Mouse (Mus musculus) forebrain, embryonic 13.5 days (tissue): Measurements from ENCODE around the gene Olfr653. TPM values are rescaled to one million over a fixed set of nuclear protein-coding genes. Genes with fewer than 3 reads are reported as not detected.

Experiments used
- polyA plus RNA-seq: library from polyadenylated mRNA; unstranded; fragments of >200 nt; fragmentation: Nextera tagmentation; extraction: Ambion mirVana; gene quantifications from 2 replicates; pipeline ENCODE4 v1.2.1, GENCODE M21; 2015

Olfr653 gene
- polyA plus RNA-seq, 1 experiment from 2014 or later: not detected

Other genes with a start within 250 kb of the Olfr653 start
- not detected in 2 replicates for gene Trim34b, start 247.8 kb upstream of the Olfr653 start, polyA plus RNA-seq
- gene Trim12c, start 224.0 kb upstream of the Olfr653 start, polyA plus RNA-seq: 0.71 and 0.77 TPM in 2 replicates
- not detected in 2 replicates for gene Trim30b, start 207.4 kb upstream of the Olfr653 start, polyA plus RNA-seq
- gene Trim30c, start 176.5 kb upstream of the Olfr653 start, polyA plus RNA-seq: not detected in 2 replicates
- 0.45 and 0.78 TPM in 2 replicates for gene Trim30a, start 112.1 kb upstream of the Olfr653 start, polyA plus RNA-seq
- 0.09 TPM in 1 of 2 replicates, not detected in the other for gene Trim30d, start 69.5 kb upstream of the Olfr653 start, polyA plus RNA-seq
- gene Olfr651, start 27.2 kb upstream of the Olfr653 start, polyA plus RNA-seq: not detected in 2 replicates
- gene Olfr652, start 16.4 kb upstream of the Olfr653 start, polyA plus RNA-seq: 0.03 TPM in 1 of 2 replicates, not detected in the other
- not detected in 2 replicates for gene Olfr654, start 9.7 kb downstream of the Olfr653 start, polyA plus RNA-seq
- gene Olfr655, start 24.5 kb downstream of the Olfr653 start, polyA plus RNA-seq: not detected in 2 replicates
- gene Olfr656, start 36.6 kb downstream of the Olfr653 start, polyA plus RNA-seq: not detected in 2 replicates
- not detected in 2 replicates for gene Olfr657, start 47.5 kb downstream of the Olfr653 start, polyA plus RNA-seq
- gene Olfr658, start 70.0 kb downstream of the Olfr653 start, polyA plus RNA-seq: 0.06 and 0.10 TPM in 2 replicates
- not detected in 2 replicates for gene Olfr659, start 89.4 kb downstream of the Olfr653 start, polyA plus RNA-seq
- gene Olfr661, start 109.2 kb downstream of the Olfr653 start, polyA plus RNA-seq: not detected in 2 replicates
- not detected in 2 replicates for gene Usp17le, start 200.2 kb downstream of the Olfr653 start, polyA plus RNA-seq